Mouse (Mus musculus) urinary bladder, postnatal 36 days (tissue): ENCODE measurements at regions not wholly inside any gene's neighbourhood (a gene's known extent, or its start where the extent isn't known, plus 50 kb on each side); places are given as distances from the start of the nearest gene placed in this dataset.

ENCODE experiments used
- DNase-seq, 2 experiments: peaks; one replicate each; pipeline ENCODE4 v3.0.0; 2022; ENCODE audit warnings: low spot score in 2 of 2, mixed read lengths in 1 of 2

GRCm38 (mm10) chr6:89005094-89005493 lies 103.0 kb downstream of the Tpra1 start:
- no peak for DNase-seq

GRCm38 (mm10) chr6:89006997-89007396 lies 104.9 kb downstream of the Tpra1 start:
- DNase-seq = no peak

DNA sequence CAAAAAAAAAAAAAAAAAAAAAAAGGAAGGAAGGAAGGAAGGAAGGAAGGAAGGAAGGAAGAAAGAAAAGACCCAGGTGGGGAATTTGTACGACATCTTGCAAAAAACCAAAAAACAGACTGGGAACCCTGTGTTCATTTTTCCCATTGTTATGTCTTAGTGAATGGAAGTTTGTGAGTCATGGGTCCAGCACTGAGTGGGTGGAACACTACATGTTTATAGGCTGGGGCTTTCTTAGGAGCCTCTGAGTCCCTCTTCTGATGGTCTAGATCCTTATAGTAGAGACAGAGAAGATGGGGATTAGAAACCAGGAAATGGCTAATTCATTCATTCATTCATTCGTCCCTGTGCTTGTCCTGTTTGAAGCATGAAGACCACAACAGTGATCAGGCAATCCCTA lies 105.5 kb downstream of the Tpra1 start:
- DNase-seq = no peak

DNA sequence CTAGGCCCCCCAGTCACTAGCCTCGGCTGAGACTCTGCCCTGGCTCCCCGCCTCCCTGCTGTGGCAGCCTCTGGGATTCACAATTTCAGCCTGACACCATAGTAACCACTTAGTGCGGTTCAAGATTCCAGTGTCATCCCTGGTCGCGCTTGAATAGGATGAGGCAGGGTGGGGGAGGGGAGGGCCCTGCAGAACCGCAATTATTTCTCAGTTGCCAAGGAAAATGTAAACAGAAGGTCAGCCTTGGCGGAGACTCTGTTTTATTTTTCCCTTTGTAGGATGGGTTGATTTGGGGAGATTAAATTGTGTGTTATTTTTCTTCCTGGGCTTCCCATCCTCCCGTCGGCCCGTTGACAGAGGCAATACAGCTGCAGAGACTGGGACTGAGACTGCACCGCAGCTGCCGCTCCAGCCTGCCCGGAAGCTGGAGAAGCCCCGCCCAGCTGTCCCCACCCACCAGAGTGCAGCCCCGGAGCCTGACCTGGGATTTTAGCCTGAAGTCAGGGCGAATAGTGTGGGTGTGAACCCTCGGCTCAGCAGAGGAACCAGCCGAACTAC lies 106.6 kb downstream of the Tpra1 start:
- DNase-seq = peak; percentile 38 to 53

DNA sequence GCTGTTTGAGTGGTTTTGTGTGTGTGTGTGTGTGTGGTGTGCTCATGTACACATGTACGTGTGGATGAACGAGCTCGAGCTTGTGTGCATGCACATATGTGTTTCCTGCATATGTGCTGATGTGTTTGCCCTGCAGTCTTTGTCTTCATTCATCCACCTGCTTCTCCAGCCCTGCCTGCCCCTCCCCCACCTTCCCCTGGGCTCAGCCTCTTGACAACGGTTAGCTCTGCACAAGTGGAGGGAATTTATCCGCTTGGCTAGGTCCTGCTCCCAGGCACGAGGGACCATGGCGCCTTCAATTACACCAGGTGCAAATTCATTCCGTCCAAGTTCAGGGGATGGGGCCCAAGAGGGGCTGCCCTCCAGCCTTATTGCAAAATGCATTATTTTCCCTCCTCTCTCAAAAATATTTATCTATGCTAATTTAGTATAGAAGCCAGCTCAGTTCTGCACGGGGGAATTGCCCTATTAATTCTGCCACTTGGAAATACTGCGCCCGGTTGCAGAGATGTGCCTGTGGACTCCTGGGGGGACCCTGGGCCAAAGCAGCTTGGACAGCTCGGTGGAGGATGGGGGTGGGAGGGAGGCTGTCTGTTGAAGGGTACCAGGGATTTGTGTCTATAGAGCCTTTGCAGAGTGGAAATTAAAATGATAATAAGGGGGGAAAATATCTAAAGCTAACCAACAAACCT lies 111.1 kb downstream of the Tpra1 start:
- no peak for DNase-seq

DNA sequence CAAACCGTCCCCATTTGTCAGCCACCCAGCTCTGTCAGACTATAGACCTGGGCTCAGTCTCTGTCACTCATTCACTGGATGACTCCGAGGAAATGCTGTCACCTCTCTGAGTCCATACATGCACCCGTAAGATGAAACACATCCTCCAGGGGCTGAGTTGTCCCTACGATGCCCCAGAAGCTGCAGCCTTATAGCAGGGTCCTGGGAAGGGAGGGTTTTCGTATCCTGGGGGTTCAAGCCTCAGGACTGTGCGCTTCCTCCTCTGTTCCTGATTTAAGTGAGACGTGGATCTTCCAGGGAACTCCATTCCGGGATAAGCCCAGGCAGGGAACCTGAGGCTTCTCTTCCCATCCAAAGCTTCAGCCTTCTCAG lies 111.6 kb downstream of the Tpra1 start:
- no peak for DNase-seq

- DNase-seq = no peak
Measured at GRCm38 (mm10) chr6:89024101-89024650, 122.1 kb downstream of the Tpra1 start.

- no peak for DNase-seq
Measured at GRCm38 (mm10) chr6:89033433-89034298, 131.6 kb downstream of the Tpra1 start.

DNA sequence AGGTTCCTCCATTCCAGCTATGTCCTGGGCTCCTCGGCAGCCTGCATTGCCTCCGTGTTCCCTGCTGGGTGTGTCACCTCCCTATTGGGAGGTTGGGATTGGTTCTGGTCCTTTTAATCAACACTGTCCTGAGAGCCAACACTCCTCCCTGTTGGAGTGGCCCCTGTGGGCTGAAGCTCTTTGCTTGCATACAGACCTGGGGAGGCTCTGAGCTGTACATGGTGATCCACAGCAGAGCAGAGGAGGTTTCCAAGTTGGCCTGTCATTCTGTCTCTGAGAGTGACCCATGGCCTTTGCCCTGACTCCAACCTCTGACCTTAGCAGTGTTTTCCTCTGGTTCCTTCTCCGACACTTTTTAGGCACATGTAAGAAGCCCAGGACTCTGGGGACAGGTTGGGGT lies 132.4 kb downstream of the Tpra1 start:
- no peak for DNase-seq

GRCm38 (mm10) chr6:89035061-89035835 lies 133.2 kb downstream of the Tpra1 start:
- no peak for DNase-seq

DNA sequence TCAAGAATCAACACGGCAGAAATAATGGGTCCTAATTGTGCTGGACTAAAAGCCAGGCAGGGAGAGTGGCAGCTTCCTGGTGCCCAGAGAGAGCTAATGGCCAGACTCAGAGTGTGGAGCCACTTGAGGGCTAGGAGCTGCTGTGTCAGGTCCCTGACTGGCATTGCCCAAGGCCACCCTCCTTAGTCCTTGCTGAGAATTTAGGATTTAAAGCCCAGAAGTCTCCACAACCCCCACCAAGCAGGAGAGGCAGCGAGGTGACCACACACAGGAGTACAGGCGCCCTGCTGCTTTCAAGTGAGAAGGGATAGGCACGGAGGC lies 133.7 kb downstream of the Tpra1 start:
- no peak for DNase-seq

DNA sequence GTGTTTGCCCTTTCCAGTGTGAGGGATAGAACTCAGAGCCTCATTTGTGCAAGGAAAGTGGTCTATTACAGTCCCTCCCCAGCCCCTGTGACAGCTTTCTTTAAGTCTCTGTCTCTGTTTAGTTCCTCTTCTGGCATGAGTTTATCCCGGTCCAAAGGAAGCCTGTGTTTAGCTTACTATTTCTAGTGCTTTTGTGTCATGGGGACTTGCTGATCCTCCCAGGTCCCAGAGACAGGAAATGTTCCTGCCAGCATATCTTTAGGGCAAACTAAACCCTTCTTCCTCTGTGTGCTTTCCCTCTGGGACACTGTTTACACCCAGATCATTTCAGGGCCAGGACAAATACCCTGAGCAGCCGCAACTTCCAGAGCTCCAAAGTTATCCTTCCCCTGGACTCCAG lies 135.3 kb downstream of the Tpra1 start:
- no peak for DNase-seq

- DNase-seq = no peak
Measured at GRCm38 (mm10) chr6:89037901-89038300, 135.8 kb downstream of the Tpra1 start.

DNA sequence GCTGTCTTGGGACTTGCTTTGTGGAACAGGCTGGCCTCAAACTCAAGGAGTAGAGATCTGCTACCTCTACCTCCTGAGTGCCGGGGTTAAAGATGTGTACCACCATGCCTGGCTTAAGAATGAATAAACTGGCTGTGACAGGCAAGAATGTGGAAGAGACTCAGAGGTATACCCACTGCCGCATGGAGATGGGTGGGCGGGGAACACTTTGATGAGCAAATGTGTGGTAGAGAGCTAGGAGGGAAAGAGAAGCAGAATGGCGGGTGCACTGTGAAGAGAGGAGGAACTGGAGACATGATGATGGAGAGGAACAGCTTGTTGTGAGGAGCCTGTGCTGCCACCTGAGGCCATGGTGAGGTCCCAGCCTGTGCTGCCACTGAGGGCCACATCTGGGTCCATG lies 138.9 kb downstream of the Tpra1 start:
- DNase-seq = no peak

GRCm38 (mm10) chr6:89042478-89043239 lies 140.6 kb downstream of the Tpra1 start:
- DNase-seq = no peak

DNA sequence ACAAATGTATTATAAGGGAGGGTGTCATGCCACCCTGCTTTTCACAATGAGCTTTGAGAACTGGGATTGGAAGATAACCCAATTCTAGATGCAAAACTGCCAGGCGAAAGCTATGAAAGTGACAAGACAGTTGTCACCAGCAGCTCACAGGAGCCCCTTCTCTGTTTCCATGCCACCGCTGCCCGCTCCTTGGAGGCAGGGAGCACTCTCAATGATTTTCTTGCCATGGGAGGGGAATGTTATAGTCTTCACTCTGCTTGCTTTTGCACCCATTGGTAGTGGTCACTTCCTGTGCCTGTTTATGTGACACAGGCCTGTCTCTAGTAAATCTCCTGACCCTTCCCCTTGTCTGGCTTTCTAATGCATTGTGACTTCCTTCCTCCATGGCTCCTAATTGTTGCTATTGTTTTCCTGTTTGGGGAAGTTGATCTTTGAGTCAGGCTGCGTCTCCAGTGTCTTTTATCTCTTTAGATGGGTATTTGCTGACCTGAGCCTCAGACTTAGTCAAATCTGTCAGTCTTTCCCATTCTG lies 143.4 kb downstream of the Tpra1 start:
- DNase-seq = no peak

DNA sequence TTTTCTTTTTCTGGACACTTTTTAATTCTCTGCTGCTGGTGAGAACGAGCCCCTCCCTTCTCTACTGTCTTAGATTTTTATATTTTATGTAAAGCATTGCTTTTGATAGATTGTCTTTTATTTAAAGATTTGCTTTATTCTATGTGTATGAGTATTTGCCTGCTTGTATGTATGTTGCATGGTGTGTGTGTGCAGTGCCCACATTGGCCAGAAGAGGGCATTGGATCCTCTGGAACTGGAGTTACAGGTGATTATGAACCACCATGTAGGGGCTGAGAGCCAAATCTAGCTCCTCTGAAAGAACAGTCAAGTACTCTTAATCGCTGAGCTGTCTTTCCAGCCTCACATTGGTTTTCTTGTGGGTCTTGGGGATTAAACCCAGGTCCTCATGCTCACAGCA lies 144.4 kb downstream of the Tpra1 start:
- DNase-seq = no peak

- no peak for DNase-seq
Measured at GRCm38 (mm10) chr6:89047629-89048332, 145.7 kb downstream of the Tpra1 start.

DNA sequence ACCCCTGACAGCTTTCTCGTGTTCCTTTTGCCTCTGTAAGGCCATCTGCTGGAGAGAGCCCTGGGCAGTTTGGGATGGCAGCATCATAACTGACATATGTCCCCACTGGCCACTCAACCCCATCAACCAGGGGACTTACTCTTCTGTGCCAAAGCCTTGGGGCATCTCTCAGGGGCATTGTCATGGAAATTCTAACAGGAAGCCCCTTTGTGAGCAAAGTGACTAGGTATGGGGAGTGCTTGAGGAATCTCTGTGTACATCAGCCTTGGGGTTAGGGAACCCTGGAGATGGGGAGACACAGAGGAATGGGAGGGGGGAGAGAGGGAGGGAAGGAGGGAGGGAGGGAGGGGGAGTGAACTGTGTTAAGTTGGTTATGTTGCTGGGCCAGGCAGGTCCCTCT lies 147.2 kb downstream of the Tpra1 start:
- no peak for DNase-seq

DNA sequence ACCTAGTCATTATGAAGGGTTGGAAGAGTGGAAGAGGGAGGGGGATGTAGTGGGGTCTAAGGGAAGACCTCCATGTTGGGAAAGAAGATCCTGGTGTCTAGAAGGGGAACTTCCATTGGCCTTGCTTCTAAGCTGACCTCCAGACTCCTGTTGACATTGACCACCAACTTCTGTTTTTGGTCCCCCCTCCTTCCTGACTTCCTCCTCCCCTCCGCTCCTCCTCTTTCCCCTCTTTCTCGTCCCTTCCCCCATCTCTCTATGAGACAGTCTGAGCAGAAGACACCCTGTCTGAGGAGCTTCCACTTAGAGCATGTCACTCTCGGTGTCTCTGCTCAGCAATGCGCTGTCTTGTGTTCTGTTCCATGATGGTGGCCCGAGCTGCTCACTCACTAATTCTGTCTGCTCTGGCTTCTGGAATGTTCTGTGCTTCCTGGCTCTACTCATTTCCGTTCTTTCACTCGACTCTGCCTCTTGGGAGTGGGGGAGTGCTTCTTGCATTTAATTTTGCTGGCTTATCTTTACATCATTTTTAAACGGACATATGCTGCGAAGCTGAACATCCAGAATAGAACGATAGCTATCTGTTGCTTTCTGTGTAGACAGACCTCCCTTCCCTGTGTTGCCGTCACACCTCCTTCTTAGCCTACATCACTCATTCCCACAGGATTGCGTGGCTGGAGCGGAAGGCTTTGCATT lies 148.7 kb downstream of the Tpra1 start:
- DNase-seq = no peak
